Mouse (Mus musculus) thymus, postnatal 14 days (tissue): ENCODE data around the gene Nfil3.

Source experiments
- DNase-seq: peaks from one replicate; pipeline ENCODE4 v3.0.0; 2021

The Nfil3 gene

GRCm38 (mm10) chr13:52980951-52981421, at the start of gene Nfil3:
Gene Nfil3, minus strand, starts transcription at chr13:52981073.
- no peak for DNase-seq

- DNase-seq = no peak
Measured at GRCm38 (mm10) chr13:53024285-53024684, 43.4 kb upstream of the Nfil3 start.

- no peak for DNase-seq
Measured at GRCm38 (mm10) chr13:53020282-53020681, 39.4 kb upstream of the Nfil3 start.

GRCm38 (mm10) chr13:53019532-53019931, 38.7 kb upstream of the Nfil3 start:
- DNase-seq = peak; percentile 61

GRCm38 (mm10) chr13:53018976-53019375, 38.1 kb upstream of the Nfil3 start:
- no peak for DNase-seq

GRCm38 (mm10) chr13:53017983-53018382, 37.1 kb upstream of the Nfil3 start:
- DNase-seq = no peak

GRCm38 (mm10) chr13:53017117-53017516, 36.2 kb upstream of the Nfil3 start:
- peak; percentile 18 for DNase-seq

- no peak for DNase-seq
Measured at GRCm38 (mm10) chr13:53011426-53011825, 30.6 kb upstream of the Nfil3 start.

- DNase-seq = no peak
Measured at GRCm38 (mm10) chr13:53008489-53009184, 27.8 kb upstream of the Nfil3 start.

- no peak for DNase-seq
Measured at GRCm38 (mm10) chr13:53007781-53008180, 26.9 kb upstream of the Nfil3 start.

GRCm38 (mm10) chr13:53003286-53003685, 22.4 kb upstream of the Nfil3 start:
- no peak for DNase-seq

GRCm38 (mm10) chr13:53001511-53001935, 20.6 kb upstream of the Nfil3 start:
- DNase-seq = no peak

- DNase-seq = no peak
Measured at GRCm38 (mm10) chr13:53000481-53000880, 19.6 kb upstream of the Nfil3 start.

GRCm38 (mm10) chr13:52998541-52998940, 17.7 kb upstream of the Nfil3 start:
- DNase-seq = no peak

GRCm38 (mm10) chr13:52997806-52998205, 16.9 kb upstream of the Nfil3 start:
- DNase-seq = no peak

- no peak for DNase-seq
Measured at GRCm38 (mm10) chr13:52996201-52996600, 15.3 kb upstream of the Nfil3 start.

- DNase-seq = no peak
Measured at GRCm38 (mm10) chr13:52994197-52994881, 13.5 kb upstream of the Nfil3 start.

- DNase-seq = no peak
Measured at GRCm38 (mm10) chr13:52990139-52990538, 9.3 kb upstream of the Nfil3 start.

GRCm38 (mm10) chr13:52989005-52989404, 8.1 kb upstream of the Nfil3 start:
- peak; percentile 32 for DNase-seq

- no peak for DNase-seq
Measured at GRCm38 (mm10) chr13:52987880-52988279, 7.0 kb upstream of the Nfil3 start.

GRCm38 (mm10) chr13:52986215-52986780, 5.4 kb upstream of the Nfil3 start:
- DNase-seq = no peak

GRCm38 (mm10) chr13:52985508-52986214, 4.8 kb upstream of the Nfil3 start:
- no peak for DNase-seq

- DNase-seq = peak; percentile 90
Measured at GRCm38 (mm10) chr13:52982703-52983102, 1.8 kb upstream of the Nfil3 start.
